Mouse (Mus musculus): ENCODE results near the gene Nt5m. TPM values are rescaled to one million over a fixed set of nuclear protein-coding genes. Genes with fewer than 3 reads are reported as not detected.

Gene Nt5m
- total and polyA plus RNA-seq, 3 experiments: 11.7 to 19.3 (median 14.0) TPM

- Histone ChIP-seq H3K9me3 (replicated peaks) (no peaks in the 10 kb centered on the region), H3K36me3 (replicated peaks) (peaks cover 83% of the 10 kb centered on the region), H3K4me1 (ENCODE audit: insufficient read depth, low read depth, low read length) (peaks cover 44% of the 10 kb centered on the region), H3K27me3 (ENCODE audit: insufficient read depth, low read length) (no peaks in the 10 kb centered on the region; the same call in 1 of the 2 replicates), H3K4me3 (ENCODE audit: low read depth, low read length) (no peak overlapping the region)
- DNase-seq (ENCODE audit: low spot score) (no peak), ATAC-seq (ENCODE audit: extremely low read depth, insufficient number of reproducible peaks, low FRiP score, poor library complexity, severe bottlenecking) (no peak)
- no peak for TF ChIP-seq TAL1 (conservative IDR thresholded peaks at IDR 0.05; ENCODE audit: low read depth, low read length)
- no peak for TF ChIP-seq GATA2 (IDR thresholded peaks at IDR 0.05; ENCODE audit: borderline replicate concordance, low read depth, low read length)
- TF ChIP-seq POLR2AphosphoS5 (IDR thresholded peaks at IDR 0.05; ENCODE audit: insufficient replicate concordance, low read depth, low read length): no peak
These were observed 34.0 kb upstream of the Nt5m start for GRCm38 (mm10) chr11:59805256-59805655.

GRCm38 (mm10) chr11:59805656-59806055 lies 33.6 kb upstream of the Nt5m start:
- H3K4me3 ChIP-seq (ENCODE audit: low read depth, low read length): no peak overlapping the region
- TF ChIP-seq CTCF (IDR thresholded peaks at IDR 0.05; ENCODE audit: low read depth, low read length) (no peak), GATA2 (IDR thresholded peaks at IDR 0.05; ENCODE audit: borderline replicate concordance, low read depth, low read length) (no peak), GATA1 (IDR thresholded peaks at IDR 0.05; ENCODE audit: borderline replicate concordance, low read length) (no peak), TAL1 (conservative IDR thresholded peaks at IDR 0.05; ENCODE audit: low read depth, low read length) (no peak), POLR2AphosphoS5 (IDR thresholded peaks at IDR 0.05; ENCODE audit: insufficient replicate concordance, low read depth, low read length) (no peak)
- no peak for ATAC-seq (ENCODE audit: extremely low read depth, insufficient number of reproducible peaks, low FRiP score, poor library complexity, severe bottlenecking)
- H3K36me3 ChIP-seq (replicated peaks): peaks cover 79% of the 10 kb centered on the region
- H3K4me1 ChIP-seq (ENCODE audit: insufficient read depth, low read depth, low read length): peaks cover 44% of the 10 kb centered on the region
- no peaks in the 10 kb centered on the region; the same call in 1 of the 2 replicates for H3K27me3 ChIP-seq (ENCODE audit: insufficient read depth, low read length)
- DNase-seq (ENCODE audit: low spot score): no peak
- H3K9me3 ChIP-seq (replicated peaks): no peaks in the 10 kb centered on the region

- no peak for ATAC-seq (ENCODE audit: extremely low read depth, insufficient number of reproducible peaks, low FRiP score, poor library complexity, severe bottlenecking)
- no peaks in the 10 kb centered on the region for H3K27me3 ChIP-seq (ENCODE audit: insufficient read depth, low read length)
- H3K36me3 ChIP-seq (replicated peaks): peaks cover 66% of the 10 kb centered on the region
- H3K4me1 ChIP-seq (ENCODE audit: insufficient read depth, low read depth, low read length): peaks cover 52% of the 10 kb centered on the region
- no peak for DNase-seq (ENCODE audit: low spot score)
- H3K9me3 ChIP-seq (replicated peaks): no peaks in the 10 kb centered on the region
- H3K4me3 ChIP-seq (ENCODE audit: low read depth, low read length): peak overlapping the region; percentile 95
- TF ChIP-seq GATA2 (IDR thresholded peaks at IDR 0.05; ENCODE audit: borderline replicate concordance, low read depth, low read length) (no peak), CTCF (IDR thresholded peaks at IDR 0.05; ENCODE audit: low read depth, low read length) (no peak), POLR2AphosphoS5 (IDR thresholded peaks at IDR 0.05; ENCODE audit: insufficient replicate concordance, low read depth, low read length) (no peak), GATA1 (IDR thresholded peaks at IDR 0.05; ENCODE audit: borderline replicate concordance, low read length) (no peak)
These were observed 30.9 kb upstream of the Nt5m start for GRCm38 (mm10) chr11:59808170-59808960.

GRCm38 (mm10) chr11:59809071-59809669 lies 30.1 kb upstream of the Nt5m start:
- Histone ChIP-seq H3K4me3 (ENCODE audit: low read depth, low read length) (peak overlapping the region; percentile 95), H3K36me3 (replicated peaks) (peaks cover 58% of the 10 kb centered on the region), H3K27me3 (ENCODE audit: insufficient read depth, low read length) (no peaks in the 10 kb centered on the region), H3K9me3 (replicated peaks) (no peaks in the 10 kb centered on the region), H3K4me1 (ENCODE audit: insufficient read depth, low read depth, low read length) (peaks cover 49% of the 10 kb centered on the region)
- DNase-seq (ENCODE audit: low spot score) (peak; percentile 86), ATAC-seq (ENCODE audit: extremely low read depth, insufficient number of reproducible peaks, low FRiP score, poor library complexity, severe bottlenecking) (peak; percentile 47)
- TF ChIP-seq GATA1 (IDR thresholded peaks at IDR 0.05; ENCODE audit: borderline replicate concordance, low read length) (no peak), POLR2AphosphoS5 (IDR thresholded peaks at IDR 0.05; ENCODE audit: insufficient replicate concordance, low read depth, low read length) (no peak), CTCF (IDR thresholded peaks at IDR 0.05; ENCODE audit: low read depth, low read length) (no peak), TAL1 (conservative IDR thresholded peaks at IDR 0.05; ENCODE audit: low read depth, low read length) (no peak), GATA2 (IDR thresholded peaks at IDR 0.05; ENCODE audit: borderline replicate concordance, low read depth, low read length) (no peak)

GRCm38 (mm10) chr11:59809670-59810474 lies 29.4 kb upstream of the Nt5m start, which contains the start of gene Flcn:
Flcn (minus strand) TSS chr11:59810016.
- no peaks in the 10 kb centered on the region for H3K9me3 ChIP-seq (replicated peaks)
- H3K27me3 ChIP-seq (ENCODE audit: insufficient read depth, low read length): no peaks in the 10 kb centered on the region
- H3K36me3 ChIP-seq (replicated peaks): peaks cover 58% of the 10 kb centered on the region
- DNase-seq (ENCODE audit: low spot score) (peak; percentile 87), ATAC-seq (ENCODE audit: extremely low read depth, insufficient number of reproducible peaks, low FRiP score, poor library complexity, severe bottlenecking) (peak; percentile 70)
- no peak for TF ChIP-seq GATA2 (IDR thresholded peaks at IDR 0.05; ENCODE audit: borderline replicate concordance, low read depth, low read length)
- TF ChIP-seq GATA1 (IDR thresholded peaks at IDR 0.05; ENCODE audit: borderline replicate concordance, low read length): no peak
- peak; percentile 52; the same call in 1 of the 2 replicates for TF ChIP-seq POLR2AphosphoS5 (IDR thresholded peaks at IDR 0.05; ENCODE audit: insufficient replicate concordance, low read depth, low read length)
- no peak for TF ChIP-seq TAL1 (conservative IDR thresholded peaks at IDR 0.05; ENCODE audit: low read depth, low read length)
- TF ChIP-seq CTCF (IDR thresholded peaks at IDR 0.05; ENCODE audit: low read depth, low read length): no peak
- peaks cover 44% of the 10 kb centered on the region for H3K4me1 ChIP-seq (ENCODE audit: insufficient read depth, low read depth, low read length)
- peak within 1 kb of the TSS; percentile 95 for H3K4me3 ChIP-seq (ENCODE audit: low read depth, low read length)

Measured in G1E (cell line).